Mouse (Mus musculus): ENCODE data around the gene Ifna12.
A peak's percentile ranks its signal among the peaks of the same experiment; 100 is the strongest.
"Not testable (repeated sequence)": the region's sequence is repeated elsewhere in the genome, so short reads cannot be mapped to it uniquely, and the experiment has no call there.

Gene Ifna12

DNA sequence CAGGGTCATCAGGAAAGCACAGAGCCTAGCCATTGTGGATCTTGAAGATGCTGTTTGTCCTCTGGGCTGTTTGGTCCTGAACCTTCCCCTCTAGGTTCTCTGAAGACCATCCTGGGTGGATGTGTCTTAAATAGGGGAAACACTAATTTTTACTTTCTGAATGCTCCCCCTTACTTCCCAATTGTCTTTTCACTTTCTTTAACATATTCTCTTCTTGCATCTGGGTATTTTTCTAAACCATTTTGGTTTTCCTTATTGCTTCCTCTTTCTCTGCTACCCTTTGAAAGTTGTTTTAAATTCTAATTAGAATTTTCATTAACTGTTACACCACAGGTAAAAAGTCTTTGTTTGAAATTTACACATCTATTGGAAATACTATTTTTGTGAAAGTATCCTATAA, at the start of gene Ifna12:
Ifna12 (minus strand) TSS at position 101 of the 400 bp plus-strand sequence.
- DNase-seq (ENCODE audit: extremely low spot score), result no peak

DNA sequence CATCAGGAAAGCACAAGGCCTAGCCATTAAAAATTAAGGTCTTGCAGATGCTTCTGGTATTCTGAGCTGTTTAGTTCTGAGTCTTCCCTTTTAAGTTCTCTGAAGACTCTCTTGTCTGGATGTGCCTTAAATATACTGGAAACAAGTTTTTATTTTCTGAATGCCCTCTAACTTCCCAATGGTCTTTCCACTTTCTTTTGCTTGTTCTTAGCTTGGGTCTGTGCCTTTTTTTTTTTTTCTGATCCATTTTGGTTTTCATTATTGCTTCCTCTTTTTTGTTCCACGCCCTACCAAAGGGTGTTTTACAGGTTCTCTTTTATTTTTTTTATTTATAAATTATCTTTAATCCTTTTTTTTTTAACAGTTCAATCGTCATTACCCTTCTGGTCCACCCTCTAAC, 41.2 kb upstream of the Ifna12 start, which contains the start of gene Ifna13:
Ifna13 (minus strand) TSS at position 101 of the 400 bp plus-strand sequence.
- no peak for DNase-seq (ENCODE audit: extremely low spot score)

DNA sequence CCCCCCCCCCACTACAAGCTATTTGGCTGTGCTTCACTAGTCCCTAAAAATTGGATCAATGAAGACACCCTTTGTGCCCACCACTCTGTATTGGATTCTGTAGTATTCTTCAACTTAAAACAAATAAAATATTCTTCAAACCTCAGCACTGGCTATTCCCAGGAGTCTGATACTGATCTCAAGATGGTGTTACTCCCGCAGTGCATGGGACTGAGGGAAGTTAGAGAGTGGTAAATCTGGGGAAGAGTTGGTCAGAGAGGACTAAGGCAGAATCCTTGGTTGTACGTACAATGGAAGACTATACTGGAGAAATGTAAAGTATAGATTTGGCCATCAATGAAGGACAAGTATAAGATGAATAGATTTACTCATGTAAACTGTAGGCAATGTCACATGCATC, 39.4 kb upstream of the Ifna12 start:
- peak; percentile 5 for DNase-seq (ENCODE audit: extremely low spot score)

DNA sequence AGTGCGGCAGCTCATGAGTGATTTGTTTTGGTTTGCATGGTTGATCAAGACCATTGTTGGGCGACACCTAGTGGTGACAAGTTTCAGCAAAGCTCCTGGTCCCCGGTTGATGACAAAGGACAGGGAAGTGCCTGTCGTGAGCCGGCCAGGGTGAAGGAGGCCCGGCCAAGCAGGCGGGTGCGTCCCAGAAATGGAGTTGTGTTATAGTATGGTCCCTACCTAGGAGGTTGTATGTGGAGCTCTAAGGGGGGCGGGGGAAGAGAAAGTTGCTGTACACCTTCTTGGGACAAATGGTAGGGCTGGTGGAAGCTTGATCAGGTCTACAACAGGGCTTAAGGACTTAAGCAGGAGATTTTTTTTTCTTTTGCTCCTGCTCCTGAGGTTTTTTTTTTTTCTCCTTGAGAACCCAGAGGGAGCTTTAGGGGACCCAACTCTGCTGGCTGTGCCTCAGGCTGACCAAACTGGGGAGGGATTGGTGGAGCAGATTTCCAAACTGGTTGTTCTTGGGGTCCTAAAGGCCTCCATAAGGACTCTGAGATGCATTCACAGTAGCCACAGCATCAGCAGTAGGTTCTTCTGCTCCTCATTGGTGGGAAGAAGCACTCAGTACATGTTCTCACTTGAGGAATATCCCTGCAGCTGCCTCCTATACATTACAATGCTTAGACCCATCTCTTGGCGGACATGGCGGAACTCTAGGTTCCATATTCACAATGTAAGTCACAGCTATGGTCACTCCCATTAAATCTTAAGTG, 38.1 kb upstream of the Ifna12 start:
- DNase-seq (ENCODE audit: extremely low spot score), result peak; percentile 89

DNA sequence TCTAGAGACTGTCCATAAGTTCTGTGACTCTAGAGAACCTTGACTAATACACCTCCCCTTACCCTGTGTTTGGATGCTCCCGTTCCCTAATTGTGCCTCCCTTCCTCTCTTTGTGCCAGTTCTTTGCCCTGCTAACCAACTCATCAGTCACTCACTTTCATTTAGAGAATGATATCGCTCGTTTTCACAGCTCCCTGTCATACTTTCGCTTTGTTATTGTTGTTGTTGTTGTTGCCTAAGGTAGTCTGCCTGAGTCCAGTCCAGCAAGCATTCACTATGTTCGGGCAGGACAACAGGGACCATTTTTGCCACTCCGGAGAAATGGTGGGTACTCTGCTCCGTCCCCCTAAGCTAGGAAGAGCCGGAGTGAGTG, 37.5 kb upstream of the Ifna12 start:
- no peak for DNase-seq (ENCODE audit: extremely low spot score)

DNA sequence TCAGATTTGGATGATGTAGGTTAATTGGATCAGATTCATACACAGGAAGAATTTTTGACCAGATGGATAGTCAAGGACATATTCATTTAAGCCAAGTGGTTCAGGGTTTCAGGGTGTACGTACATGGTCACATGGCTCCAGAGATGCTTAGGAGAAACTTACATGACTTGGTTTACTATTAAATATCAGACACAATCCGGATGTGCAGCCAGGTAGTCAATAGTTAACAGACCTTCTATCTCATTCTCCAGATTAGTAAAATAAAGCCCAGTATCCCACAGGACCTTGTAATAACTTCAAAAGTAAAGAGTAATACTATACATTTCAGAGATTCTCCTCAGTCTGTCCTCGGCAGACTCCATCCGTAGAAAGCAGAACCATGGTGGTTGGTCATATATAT, 31.1 kb upstream of the Ifna12 start, which contains the start of gene C87499:
C87499 (minus strand) TSS at position 101 of the 400 bp plus-strand sequence.
- DNase-seq (ENCODE audit: extremely low spot score), result no peak

DNA sequence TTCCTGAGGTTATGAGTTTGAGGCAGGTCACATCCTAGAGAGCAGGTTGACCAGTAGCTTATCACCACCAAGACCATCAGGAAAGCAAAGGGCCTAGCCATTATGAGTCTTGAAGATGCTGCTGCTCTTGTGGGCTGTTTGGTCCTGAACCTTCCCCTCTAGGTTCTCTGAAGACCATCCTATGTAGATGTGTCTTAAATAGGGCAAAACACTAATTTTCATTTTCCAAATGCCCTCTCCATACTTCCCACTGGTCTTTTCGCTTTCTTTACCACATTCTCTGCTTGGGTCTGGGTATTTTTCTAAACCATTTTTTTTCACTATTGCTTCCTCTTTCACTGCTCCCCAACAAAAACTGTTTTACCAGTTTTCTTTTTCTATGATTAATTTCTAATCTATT, 10.9 kb downstream of the Ifna12 start, which contains the start of gene Ifna9:
Ifna9 (minus strand) TSS at position 101 of the 400 bp plus-strand sequence.
- DNase-seq (ENCODE audit: extremely low spot score), result no peak

DNA sequence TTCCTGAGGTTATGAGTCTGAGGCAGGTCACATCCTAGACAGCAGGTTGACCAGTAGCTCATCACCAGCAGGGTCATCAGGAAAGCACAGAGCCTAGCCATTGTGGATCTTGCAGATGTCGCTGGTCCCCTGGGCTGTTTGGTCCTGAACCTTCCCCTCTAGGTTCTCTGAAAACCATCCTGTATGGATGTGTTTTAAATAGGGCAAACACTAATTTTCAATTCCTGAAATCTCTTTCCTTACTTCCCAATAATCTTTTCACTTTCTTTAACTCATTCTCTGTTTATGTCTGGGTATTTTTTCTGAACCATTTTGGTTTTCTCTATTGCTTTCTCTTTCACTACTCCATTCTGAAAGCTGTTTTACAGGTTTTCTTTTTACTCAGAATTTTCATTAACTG, 31.5 kb downstream of the Ifna12 start, which contains the start of gene Ifna14:
Ifna14 (minus strand) TSS at position 101 of the 400 bp plus-strand sequence.
- no peak for DNase-seq (ENCODE audit: extremely low spot score)

DNA sequence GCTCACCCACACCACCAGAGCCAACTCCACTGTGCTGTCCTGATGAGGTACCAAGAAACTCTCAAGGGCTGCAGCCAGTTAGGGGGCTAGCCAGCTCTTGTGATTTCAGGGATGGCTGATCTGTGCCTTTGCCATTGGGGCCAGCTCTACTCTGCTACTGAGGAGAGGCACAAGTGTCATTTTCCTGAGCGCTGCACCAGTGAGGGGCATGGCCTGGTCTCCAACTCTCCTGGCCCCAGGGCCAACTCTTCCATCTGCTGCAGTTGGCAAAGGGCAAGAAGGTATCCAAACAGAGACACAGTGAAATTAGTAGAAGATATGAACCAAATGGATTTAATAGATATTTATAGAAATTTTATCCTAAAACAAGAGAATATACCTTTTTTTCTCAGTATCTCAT, 41.4 kb downstream of the Ifna12 start:
- DNase-seq (ENCODE audit: extremely low spot score), result no peak

DNA sequence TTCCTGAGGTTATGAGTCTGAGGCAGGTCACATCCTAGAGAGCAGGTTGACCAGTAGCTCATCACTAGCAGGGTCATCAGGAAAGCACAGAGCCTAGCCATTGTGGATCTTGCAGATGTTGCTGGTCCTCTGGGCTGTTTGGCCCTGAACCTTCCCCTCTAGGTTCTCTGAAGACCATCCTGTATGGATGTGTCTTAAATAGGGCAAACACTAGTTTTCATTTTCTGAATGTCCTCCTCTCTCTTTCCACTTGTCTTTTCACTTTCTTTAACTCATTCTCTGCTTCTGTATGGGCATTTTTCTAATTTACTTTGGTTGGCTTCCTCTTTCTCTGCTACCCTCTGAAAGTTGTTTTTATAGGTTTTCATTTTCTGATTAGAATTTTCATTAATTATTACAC, 45.0 kb downstream of the Ifna12 start, which contains the start of gene Ifna15:
Ifna15 (minus strand) TSS at position 101 of the 400 bp plus-strand sequence.
- not testable (repeated sequence) for DNase-seq (ENCODE audit: extremely low spot score)
